13 mouse cellular contexts compared by ENCODE assay signal in the genomic region with DNA sequence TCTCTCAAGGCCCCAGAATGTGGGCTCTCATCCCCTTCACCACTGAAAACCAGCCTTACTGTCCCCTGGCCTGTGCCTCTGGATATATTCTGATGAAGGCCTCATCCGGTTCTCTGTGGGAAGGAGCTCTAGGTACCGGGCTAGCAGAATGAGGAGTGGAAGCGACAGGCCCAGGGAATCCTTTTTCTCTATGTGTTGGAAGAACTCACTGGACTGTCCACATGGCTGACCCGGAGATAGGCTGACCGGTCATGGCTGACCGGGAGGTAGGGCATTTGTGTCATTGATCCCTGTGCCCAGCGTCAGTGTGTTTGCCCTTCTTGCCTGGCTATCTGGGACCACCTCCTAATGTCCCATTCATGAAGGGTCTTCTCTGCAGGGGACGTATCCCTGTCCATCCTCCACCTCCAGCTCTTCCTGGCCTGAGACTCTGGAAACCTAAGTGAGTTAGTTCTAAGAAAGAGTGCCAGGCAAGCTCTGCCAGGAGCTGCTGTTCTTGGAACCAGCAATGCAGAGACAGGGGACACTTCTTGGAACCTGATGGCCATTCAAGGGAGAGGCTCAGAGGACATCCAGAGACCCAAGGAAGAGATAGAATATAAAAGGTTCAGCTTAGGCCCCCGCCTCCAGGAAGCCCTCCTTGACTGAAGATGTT. TPM values are rescaled to one million over a fixed set of nuclear protein-coding genes. Genes with fewer than 3 reads are reported as not detected.
DNase-seq lines count a peak whose midpoint lies in the region; ATAC-seq lines count a peak whose summit lies in the region.
"Had no signal": no experiment of that assay in that cellular context is flagged by ENCODE, and none has a peak within 500 bp of the region (broad histone marks: within the 10 kb centered on the region; RNA-seq: fewer than 3 reads in every experiment).

No protein-coding gene starts in this region.

- H3K36me3 ChIP-seq in heart, embryonic 12.5 days: no peaks in the 10 kb centered on the region
- peaks cover 14% of the 10 kb centered on the region for H3K36me3 ChIP-seq in megakaryocyte, embryonic 14.5 days (replicated peaks; ENCODE audit: low read length)
- no peaks in the 10 kb centered on the region for H3K36me3 ChIP-seq in kidney, embryonic 14.5 days (ENCODE audit: control insufficient read depth, insufficient read depth, low read length)
- no peaks in the 10 kb centered on the region for H3K36me3 ChIP-seq in stomach, embryonic 15.5 days
- no peaks in the 10 kb centered on the region for H3K36me3 ChIP-seq in hindbrain, embryonic 13.5 days
- H3K36me3 ChIP-seq: midbrain, embryonic 10.5 days had no signal

- H3K9me3 ChIP-seq in heart, embryonic 12.5 days (replicated peaks): no peaks in the 10 kb centered on the region
- no peaks in the 10 kb centered on the region for H3K9me3 ChIP-seq in megakaryocyte, embryonic 14.5 days
- H3K9me3 ChIP-seq in kidney, embryonic 14.5 days (ENCODE audit: control insufficient read depth, low read length): no peaks in the 10 kb centered on the region
- no peaks in the 10 kb centered on the region for H3K9me3 ChIP-seq in stomach, embryonic 15.5 days
- H3K9me3 ChIP-seq in hindbrain, embryonic 13.5 days: no peaks in the 10 kb centered on the region
- H3K9me3 ChIP-seq: midbrain, embryonic 10.5 days had no signal

- H3K9ac ChIP-seq in heart, embryonic 12.5 days: no peak overlapping the region
- 0 out of 2 replicates have a peak overlapping the region, but pooled peaks have one; percentile 4 for H3K9ac ChIP-seq in kidney, embryonic 14.5 days (ENCODE audit: low read depth, low read length)
- H3K9ac ChIP-seq in stomach, embryonic 15.5 days: no peak overlapping the region
- no peak overlapping the region for H3K9ac ChIP-seq in hindbrain, embryonic 13.5 days

- peak overlapping the region; percentile 83 for H3K27ac ChIP-seq in heart, embryonic 12.5 days (ENCODE audit: poor library complexity, severe bottlenecking)
- H3K27ac ChIP-seq in kidney, embryonic 14.5 days (ENCODE audit: low read depth, low read length): peak overlapping the region; percentile 76; the same call in 1 of the 2 replicates
- H3K27ac ChIP-seq in stomach, embryonic 15.5 days: peak overlapping the region; percentile 90
- H3K27ac ChIP-seq in hindbrain, embryonic 13.5 days: no peak overlapping the region
- H3K27ac ChIP-seq: midbrain, embryonic 10.5 days had no signal

- ATAC-seq in heart, embryonic 12.5 days (ENCODE audit: insufficient number of reproducible peaks, low FRiP score): no peak
- ATAC-seq in megakaryocyte, adult 5-6 weeks (ENCODE audit: poor library complexity, severe bottlenecking): no peak
- ATAC-seq in kidney, embryonic 14.5 days (ENCODE audit: low FRiP score, low TSS enrichment): no peak
- no peak for ATAC-seq in stomach, embryonic 15.5 days (ENCODE audit: insufficient read depth, low FRiP score, low read depth)
- ATAC-seq in hindbrain, embryonic 13.5 days (ENCODE audit: low FRiP score): no peak
- ATAC-seq: hindbrain, embryonic 16.5 days had no signal

- intact Hi-C loops in heart, postnatal 14 days (cut with DNase I): no loop called here

- H3K4me2 ChIP-seq in heart, embryonic 12.5 days: no peak overlapping the region
- 0 out of 2 replicates have a peak overlapping the region, but pooled peaks have one; percentile 15 for H3K4me2 ChIP-seq in kidney, embryonic 14.5 days (replicated peaks; ENCODE audit: low read depth, low read length)
- no peak overlapping the region for H3K4me2 ChIP-seq in stomach, embryonic 15.5 days
- H3K4me2 ChIP-seq in hindbrain, embryonic 13.5 days: no peak overlapping the region

- H3K4me3 ChIP-seq in heart, embryonic 12.5 days: no peak overlapping the region
- peak overlapping the region; percentile 76 for H3K4me3 ChIP-seq in megakaryocyte, embryonic 14.5 days (replicated peaks)
- no peak overlapping the region for H3K4me3 ChIP-seq in kidney, embryonic 14.5 days (ENCODE audit: low read length)
- H3K4me3 ChIP-seq in stomach, embryonic 15.5 days (replicated peaks): no peak overlapping the region
- no peak overlapping the region for H3K4me3 ChIP-seq in hindbrain, embryonic 13.5 days
- H3K4me3 ChIP-seq: erythroblast, embryonic 14.5 days; midbrain, embryonic 10.5 days had no signal

- peaks cover 44% of the 10 kb centered on the region for H3K4me1 ChIP-seq in heart, embryonic 12.5 days (replicated peaks)
- H3K4me1 ChIP-seq in megakaryocyte, embryonic 14.5 days: peaks cover 92% of the 10 kb centered on the region
- peaks cover 23% of the 10 kb centered on the region for H3K4me1 ChIP-seq in kidney, embryonic 14.5 days (ENCODE audit: control insufficient read depth, insufficient read depth, low read length)
- H3K4me1 ChIP-seq in stomach, embryonic 15.5 days: peaks cover 43% of the 10 kb centered on the region
- 0 out of 2 replicates have a peak, but pooled peaks cover 2% of the 10 kb centered on the region for H3K4me1 ChIP-seq in hindbrain, embryonic 13.5 days (replicated peaks)
- H3K4me1 ChIP-seq: midbrain, embryonic 10.5 days had no signal

- DNase-seq in heart, postnatal 14 days: no peak
- DNase-seq in ovary, adult 18-20 months (ENCODE audit: low spot score): no peak
- DNase-seq: cerebellum, adult 9-10 months; spleen, adult 18-20 months had no signal

- 86% methylated on average over 9 of the region's 9 CpGs for WGBS in heart, embryonic 12.5 days
- 64% methylated on average over 9 of the region's 9 CpGs for WGBS in kidney, embryonic 14.5 days
- WGBS in stomach, embryonic 15.5 days: 79% methylated on average over 9 of the region's 9 CpGs
- 87% methylated on average over 9 of the region's 9 CpGs for WGBS in hindbrain, embryonic 13.5 days

- no peaks in the 10 kb centered on the region for H3K27me3 ChIP-seq in heart, embryonic 12.5 days (replicated peaks)
- no peaks in the 10 kb centered on the region for H3K27me3 ChIP-seq in megakaryocyte, embryonic 14.5 days (replicated peaks)
- no peaks in the 10 kb centered on the region for H3K27me3 ChIP-seq in kidney, embryonic 14.5 days (ENCODE audit: control insufficient read depth, insufficient read depth, low read length)
- no peaks in the 10 kb centered on the region for H3K27me3 ChIP-seq in stomach, embryonic 15.5 days (replicated peaks)
- H3K27me3 ChIP-seq in hindbrain, embryonic 13.5 days: no peaks in the 10 kb centered on the region

RNA-seq across cellular contexts. Expression of a gene that starts 12.6 kb away (rescaled TPM):
- polyA plus RNA-seq in heart, embryonic 12.5 days (2016; fragmentation: Nextera tagmentation; extraction: Ambion mirVana): 15.6 and 16.4 TPM in 2 replicates
- total RNA-seq in heart, postnatal 14 days (2021): 100 to 1,000 TPM; 232 TPM
- polyA plus RNA-seq in megakaryocyte, embryonic 14.5 days (2012; ENCODE audit: insufficient read depth, low replicate concordance): 47.7 and 114 TPM in 2 replicates
- 1.7 and 5.3 TPM in 2 replicates for total RNA-seq in megakaryocyte, adult 5-6 weeks (2015)
- 0.40 and 0.45 TPM in 2 replicates for total RNA-seq in megakaryocyte, adult 5-6 weeks (2017)
- polyA plus RNA-seq in kidney, embryonic 14.5 days (2014; fragmentation: Nextera tagmentation; extraction: Ambion mirVana): 6.3 and 7.1 TPM in 2 replicates
- polyA plus RNA-seq in stomach, embryonic 15.5 days (2015; fragmentation: Nextera tagmentation; extraction: Ambion mirVana): 12.4 and 13.5 TPM in 2 replicates
- polyA plus RNA-seq in hindbrain, embryonic 13.5 days (2015; fragmentation: Nextera tagmentation; extraction: Ambion mirVana): 8.4 and 9.6 TPM in 2 replicates

RNA-seq across cellular contexts. Expression of a gene that starts 18.8 kb away (rescaled TPM):
- polyA plus RNA-seq in heart, embryonic 12.5 days (2016; fragmentation: Nextera tagmentation; extraction: Ambion mirVana): 7.1 and 7.3 TPM in 2 replicates
- 10 to 100 TPM; 29.5 to 31.4 TPM for total RNA-seq in heart, postnatal 14 days (2021)
- 35.6 and 49.9 TPM in 2 replicates for polyA plus RNA-seq in megakaryocyte, embryonic 14.5 days (2012; ENCODE audit: insufficient read depth, low replicate concordance)
- 98.6 and 105 TPM in 2 replicates for total RNA-seq in megakaryocyte, adult 5-6 weeks (2015)
- total RNA-seq in megakaryocyte, adult 5-6 weeks (2017): 156 and 174 TPM in 2 replicates
- 3.8 and 6.5 TPM in 2 replicates for polyA plus RNA-seq in kidney, embryonic 14.5 days (2014; fragmentation: Nextera tagmentation; extraction: Ambion mirVana)
- polyA plus RNA-seq in stomach, embryonic 15.5 days (2015; fragmentation: Nextera tagmentation; extraction: Ambion mirVana): 35.3 and 38.0 TPM in 2 replicates
- 2.8 and 3.7 TPM in 2 replicates for polyA plus RNA-seq in hindbrain, embryonic 13.5 days (2015; fragmentation: Nextera tagmentation; extraction: Ambion mirVana)

RNA-seq across cellular contexts. Expression of a gene that starts 29.7 kb away (rescaled TPM):
- 11.4 and 13.4 TPM in 2 replicates for polyA plus RNA-seq in heart, embryonic 12.5 days (2016; fragmentation: Nextera tagmentation; extraction: Ambion mirVana)
- 10 to 100 TPM; 19.7 to 21.2 TPM for total RNA-seq in heart, postnatal 14 days (2021)
- polyA plus RNA-seq in megakaryocyte, embryonic 14.5 days (2012; ENCODE audit: insufficient read depth, low replicate concordance): 8.1 TPM in 1 of 2 replicates, not detected in the other
- 4.1 and 6.4 TPM in 2 replicates for total RNA-seq in megakaryocyte, adult 5-6 weeks (2015)
- total RNA-seq in megakaryocyte, adult 5-6 weeks (2017): 5.0 and 8.0 TPM in 2 replicates
- 9.7 and 11.3 TPM in 2 replicates for polyA plus RNA-seq in kidney, embryonic 14.5 days (2014; fragmentation: Nextera tagmentation; extraction: Ambion mirVana)
- polyA plus RNA-seq in stomach, embryonic 15.5 days (2015; fragmentation: Nextera tagmentation; extraction: Ambion mirVana): 10.6 and 11.5 TPM in 2 replicates
- polyA plus RNA-seq in hindbrain, embryonic 13.5 days (2015; fragmentation: Nextera tagmentation; extraction: Ambion mirVana): 17.0 and 17.4 TPM in 2 replicates

RNA-seq across cellular contexts. Expression of a gene that starts 31.9 kb away (rescaled TPM):
- polyA plus RNA-seq in heart, embryonic 12.5 days (2016; fragmentation: Nextera tagmentation; extraction: Ambion mirVana): 0.55 and 1.1 TPM in 2 replicates
- total RNA-seq in heart, postnatal 14 days (2021): 1 to 10 TPM; 7.0 to 7.4 TPM
- not detected in 2 replicates for polyA plus RNA-seq in megakaryocyte, embryonic 14.5 days (2012; ENCODE audit: insufficient read depth, low replicate concordance)
- total RNA-seq in megakaryocyte, adult 5-6 weeks (2015): not detected in 2 replicates
- total RNA-seq in megakaryocyte, adult 5-6 weeks (2017): not detected in 2 replicates
- 0.31 and 0.43 TPM in 2 replicates for polyA plus RNA-seq in kidney, embryonic 14.5 days (2014; fragmentation: Nextera tagmentation; extraction: Ambion mirVana)
- 0.28 and 0.34 TPM in 2 replicates for polyA plus RNA-seq in stomach, embryonic 15.5 days (2015; fragmentation: Nextera tagmentation; extraction: Ambion mirVana)
- polyA plus RNA-seq in hindbrain, embryonic 13.5 days (2015; fragmentation: Nextera tagmentation; extraction: Ambion mirVana): 7.8 and 8.3 TPM in 2 replicates
- polyA plus RNA-seq: erythroblast, embryonic 14.5 days had no signal
